Mouse (Mus musculus) lung, adult 2 months (tissue): ENCODE results near the gene 4930583I09Rik.

Experiments used
- CTCF ChIP-seq: fragments of 200-500 bp; IDR thresholded peaks from 2 replicates; pipeline ENCODE4 v1.5.1; 2011; ENCODE audit warnings: mild to moderate bottlenecking, low read length, control low read depth; ENCODE audit not compliant: insufficient read depth
- POLR2A ChIP-seq: fragments of 200-500 bp; IDR thresholded peaks from 2 replicates; pipeline ENCODE4 v1.6.1; 2011; ENCODE audit warnings: low read depth, mild to moderate bottlenecking, control low read depth, low read length, borderline replicate concordance; ENCODE audit errors: extremely low read depth

DNA sequence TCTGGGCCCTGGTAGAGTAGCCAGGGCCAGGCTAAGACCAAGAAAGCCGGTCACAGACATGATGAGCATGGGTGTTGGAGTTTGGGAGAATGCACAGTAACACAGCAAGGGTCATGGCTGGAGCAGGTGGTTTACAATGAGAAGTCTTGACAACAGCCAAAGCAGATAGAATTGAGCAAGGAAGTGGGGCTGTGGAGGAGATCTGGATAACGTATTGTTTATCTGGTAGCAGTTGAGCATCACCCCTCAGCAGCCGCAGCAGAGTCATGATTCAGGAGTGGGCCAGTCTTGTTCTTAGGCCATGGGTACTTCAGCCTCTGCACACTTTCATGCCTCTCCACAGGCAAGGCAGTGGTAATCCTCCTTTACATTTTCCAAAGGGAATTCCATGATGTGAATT lies 25.1 kb upstream of the 4930583I09Rik start:
- TF ChIP-seq POLR2A: no peak
- TF ChIP-seq CTCF: no peak
